Mouse (Mus musculus) intestine, embryonic 14.5 days (tissue): ENCODE measurements at regions not wholly inside any gene's neighbourhood (a gene's known extent, or its start where the extent isn't known, plus 50 kb on each side); places are given as distances from the start of the nearest gene placed in this dataset.

Source experiments
- ATAC-seq: fragments of 200-750 bp; cut with Nextera tagmentation; replicated peaks from 2 replicates; pipeline ENCODE4 v1.8.0; 2017; ENCODE audit warnings: low read depth, moderate number of reproducible peaks, moderate TSS enrichment, moderate library complexity; ENCODE audit not compliant: low FRiP score, low TSS enrichment
- DNase-seq: peaks from one replicate; pipeline ENCODE4 v3.0.0-alpha.2; 2018; ENCODE audit warnings: low spot score
- H3K27ac ChIP-seq: fragments of 300-500 bp; sonication (generic); 2 replicates; pipeline ENCODE4 v1.5.1; 2014; ENCODE audit warnings: low read depth, mild to moderate bottlenecking, control low read depth
- H3K27me3 ChIP-seq: fragments of 300-500 bp; sonication (generic); replicated peaks from 2 replicates; pipeline ENCODE4 v1.6.1; 2014; ENCODE audit warnings: low read length, control low read depth; ENCODE audit not compliant: control insufficient read depth, insufficient read depth
- H3K36me3 ChIP-seq: fragments of 300-500 bp; sonication (generic); 2 replicates; pipeline ENCODE4 v1.6.1; 2014; ENCODE audit warnings: low read length, control low read depth; ENCODE audit not compliant: control insufficient read depth, insufficient read depth
- H3K4me1 ChIP-seq: fragments of 300-500 bp; sonication (generic); replicated peaks from 2 replicates; pipeline ENCODE4 v1.6.1; 2014; ENCODE audit warnings: low read length, control low read depth, mixed read lengths; ENCODE audit not compliant: control insufficient read depth, insufficient read depth
- H3K4me2 ChIP-seq: fragments of 300-500 bp; sonication (generic); 2 replicates; pipeline ENCODE4 v1.6.1; 2014; ENCODE audit warnings: low read length
- H3K4me3 ChIP-seq: fragments of 300-500 bp; sonication (generic); 2 replicates; pipeline ENCODE4 v1.5.1; 2014; ENCODE audit warnings: low read depth, low read length, control low read depth, mixed read lengths
- H3K9ac ChIP-seq: fragments of 300-500 bp; sonication (generic); 2 replicates; pipeline ENCODE4 v1.6.1; 2014; ENCODE audit warnings: mild to moderate bottlenecking, low read length
- H3K9me3 ChIP-seq: fragments of 300-500 bp; sonication (generic); 2 replicates; pipeline ENCODE4 v1.6.1; 2016; ENCODE audit warnings: low read length, control low read depth; ENCODE audit not compliant: control insufficient read depth
- WGBS: fragments of 180-500 bp; shearing (Covaris S2); extraction: QIAGEN DNeasy Blood & Tissue Kit; methylation state at CpG from one replicate; pipeline ENCODE4 v1.1.7; 2014; 5-methylcytosine and 5-hydroxymethylcytosine counted together

GRCm38 (mm10) chr9:50421572-50422285, 72.6 kb upstream of the Plet1 start:
- ATAC-seq: no peak
- DNase-seq: no peak
- Histone ChIP-seq H3K4me2 (no peak overlapping the region), H3K4me1 (no peaks in the 10 kb centered on the region), H3K9ac (no peak overlapping the region), H3K9me3 (0 out of 2 replicates have a peak, but pooled peaks cover 4% of the 10 kb centered on the region), H3K4me3 (no peak overlapping the region), H3K27ac (no peak overlapping the region), H3K36me3 (no peaks in the 10 kb centered on the region), H3K27me3 (no peaks in the 10 kb centered on the region)
- WGBS: 88% methylated on average over 23 of the region's 23 CpGs

DNA sequence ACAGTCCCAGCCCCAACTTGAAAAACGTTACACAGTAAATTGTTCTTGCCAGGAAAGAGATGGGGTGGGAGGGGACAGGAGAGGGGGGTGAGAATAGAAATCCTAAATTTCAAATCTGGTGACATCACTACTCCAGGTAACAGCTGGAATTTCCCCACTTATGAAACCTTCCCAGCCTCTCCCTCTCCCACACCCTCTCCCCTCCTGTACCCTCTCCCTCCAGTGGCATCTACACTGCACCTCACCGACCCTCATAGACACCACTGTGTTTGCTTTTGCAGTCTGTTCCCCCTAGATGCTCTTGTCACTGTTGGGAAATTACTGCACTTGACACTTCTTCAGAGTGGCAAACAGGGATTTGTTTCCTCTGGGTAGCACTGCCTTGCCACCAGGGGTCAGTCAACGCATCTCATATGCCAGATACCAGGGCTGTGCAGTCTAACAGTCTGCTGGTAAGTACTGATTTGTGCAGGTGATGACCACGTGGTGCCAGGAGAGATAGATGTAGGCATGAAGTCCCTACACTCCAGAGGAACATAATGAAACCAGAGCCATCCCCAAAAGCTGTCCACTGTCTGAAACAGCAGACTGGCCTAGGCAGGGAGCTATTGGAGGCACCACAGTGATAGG, 68.3 kb upstream of the Plet1 start:
- Histone ChIP-seq H3K4me3 (no peak overlapping the region), H3K4me1 (no peaks in the 10 kb centered on the region), H3K9ac (no peak overlapping the region), H3K4me2 (no peak overlapping the region), H3K9me3 (0 out of 2 replicates have a peak, but pooled peaks cover 2% of the 10 kb centered on the region), H3K27me3 (no peaks in the 10 kb centered on the region), H3K27ac (no peak overlapping the region), H3K36me3 (no peaks in the 10 kb centered on the region)
- 41% methylated on average over 4 of the region's 4 CpGs for WGBS
- ATAC-seq (no peak), DNase-seq (no peak)

GRCm38 (mm10) chr9:50430147-50430546, 64.2 kb upstream of the Plet1 start:
- H3K36me3 ChIP-seq: no peaks in the 10 kb centered on the region
- no peaks in the 10 kb centered on the region for H3K9me3 ChIP-seq
- H3K4me3 ChIP-seq: no peak overlapping the region
- H3K4me1 ChIP-seq: no peaks in the 10 kb centered on the region
- WGBS: 78% methylated on average over 7 of the region's 7 CpGs
- H3K27ac ChIP-seq: no peak overlapping the region
- ATAC-seq (no peak), DNase-seq (no peak)
- H3K9ac ChIP-seq: no peak overlapping the region
- no peaks in the 10 kb centered on the region for H3K27me3 ChIP-seq
- H3K4me2 ChIP-seq: no peak overlapping the region

GRCm38 (mm10) chr9:50433525-50433924, 60.8 kb upstream of the Plet1 start:
- Histone ChIP-seq H3K27me3 (no peaks in the 10 kb centered on the region), H3K9ac (no peak overlapping the region), H3K4me2 (no peak overlapping the region), H3K4me1 (no peaks in the 10 kb centered on the region), H3K27ac (no peak overlapping the region), H3K9me3 (no peaks in the 10 kb centered on the region), H3K4me3 (no peak overlapping the region), H3K36me3 (no peaks in the 10 kb centered on the region)
- no peak for DNase-seq
- no peak for ATAC-seq
- 75% methylated on average over 4 of the region's 4 CpGs for WGBS

DNA sequence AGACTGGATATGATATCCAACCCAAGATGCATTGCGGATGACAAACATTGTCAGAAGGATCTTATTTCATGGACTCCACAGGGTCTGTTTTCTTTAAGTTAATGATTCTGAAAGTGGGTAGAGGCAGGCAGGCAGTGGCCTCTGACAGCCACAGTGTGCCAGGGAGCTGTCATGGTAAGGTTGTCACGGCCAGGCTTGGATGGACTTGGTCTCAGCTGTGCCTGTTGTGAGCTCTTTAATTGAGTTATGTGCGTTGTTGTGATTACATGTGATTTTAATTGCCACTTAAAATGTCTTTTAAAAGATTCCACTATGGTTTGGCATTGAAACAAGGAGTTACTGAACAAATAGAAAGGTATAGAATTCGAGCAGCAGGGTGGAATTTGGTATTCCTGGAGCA, 60.3 kb upstream of the Plet1 start:
- Histone ChIP-seq H3K4me3 (no peak overlapping the region), H3K4me1 (no peaks in the 10 kb centered on the region), H3K36me3 (no peaks in the 10 kb centered on the region), H3K27ac (no peak overlapping the region), H3K27me3 (no peaks in the 10 kb centered on the region), H3K9ac (no peak overlapping the region), H3K4me2 (no peak overlapping the region), H3K9me3 (no peaks in the 10 kb centered on the region)
- ATAC-seq: no peak
- 69% methylated on average over 4 of the region's 4 CpGs for WGBS
- no peak for DNase-seq

GRCm38 (mm10) chr9:50437830-50438722, 56.2 kb upstream of the Plet1 start:
- no peaks in the 10 kb centered on the region for H3K4me1 ChIP-seq
- 18% methylated on average over 17 of the region's 17 CpGs for WGBS
- peak overlapping the region; percentile 29; the same call in 1 of the 2 replicates for H3K9ac ChIP-seq
- H3K36me3 ChIP-seq: no peaks in the 10 kb centered on the region
- peak overlapping the region; percentile 22 for H3K4me3 ChIP-seq
- DNase-seq (peak; percentile 92), ATAC-seq (peak; percentile 92)
- no peaks in the 10 kb centered on the region for H3K9me3 ChIP-seq
- no peak overlapping the region for H3K27ac ChIP-seq
- H3K27me3 ChIP-seq: no peaks in the 10 kb centered on the region
- H3K4me2 ChIP-seq: peak overlapping the region; percentile 55

DNA sequence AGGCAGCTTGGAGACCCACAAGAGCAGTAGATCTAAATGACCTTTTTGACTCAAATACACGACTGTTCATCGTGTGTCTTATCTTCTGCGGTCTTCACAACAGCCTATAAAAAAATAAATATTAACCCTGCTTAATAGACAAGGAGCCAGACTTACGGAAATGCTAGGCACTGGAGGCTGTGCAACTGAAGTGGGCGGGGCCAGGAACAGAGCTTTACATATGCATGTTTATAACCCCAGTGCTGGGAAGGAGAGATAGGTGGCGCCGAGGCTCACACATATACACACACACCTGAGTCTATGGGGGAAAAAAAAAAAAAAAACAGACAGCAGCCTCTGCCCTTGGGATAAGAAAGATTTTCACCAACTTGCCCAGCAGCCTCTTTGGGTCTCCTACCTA, 55.6 kb upstream of the Plet1 start:
- peak; percentile 59; the same call in 1 of the 2 replicates for ATAC-seq
- H3K9ac ChIP-seq: no peak overlapping the region
- WGBS: 56% methylated on average over 7 of the region's 7 CpGs

GRCm38 (mm10) chr9:50440222-50440621, 54.1 kb upstream of the Plet1 start:
- no peak for DNase-seq
- Histone ChIP-seq H3K36me3 (no peaks in the 10 kb centered on the region), H3K9ac (no peak overlapping the region), H3K27me3 (no peaks in the 10 kb centered on the region), H3K4me1 (no peaks in the 10 kb centered on the region), H3K4me2 (no peak overlapping the region), H3K27ac (no peak overlapping the region), H3K4me3 (no peak overlapping the region), H3K9me3 (0 out of 2 replicates have a peak, but pooled peaks cover 2% of the 10 kb centered on the region)
- ATAC-seq: no peak
- 65% methylated on average over 3 of the region's 3 CpGs for WGBS

More for the DNA sequence above, 55.6 kb upstream of the Plet1 start:
- no peak for DNase-seq
- Histone ChIP-seq H3K27ac (no peak overlapping the region), H3K4me2 (no peak overlapping the region), H3K4me1 (no peaks in the 10 kb centered on the region), H3K36me3 (no peaks in the 10 kb centered on the region), H3K4me3 (no peak overlapping the region), H3K9me3 (no peaks in the 10 kb centered on the region), H3K27me3 (no peaks in the 10 kb centered on the region)
